Mouse (Mus musculus) MEL-GATA-1-ER (cell line): ENCODE measurements around the gene Gm49510.

Experiments
- DNase-seq: peaks from one replicate; pipeline ENCODE4 v3.0.0-alpha.2; 2012; ENCODE audit warnings: low read depth; ENCODE audit errors: extremely low read depth

Gm49510 gene

GRCm38 (mm10) chr15:78914823-78915659 lies 15.6 kb downstream of the Gm49510 start:
- no peak for DNase-seq

GRCm38 (mm10) chr15:78915660-78916017 lies 16.2 kb downstream of the Gm49510 start:
- no peak for DNase-seq

- DNase-seq = no peak
These were observed 16.8 kb downstream of the Gm49510 start for GRCm38 (mm10) chr15:78916052-78916826.

- DNase-seq = no peak
These were observed 18.7 kb downstream of the Gm49510 start for GRCm38 (mm10) chr15:78918126-78918525.

- DNase-seq = no peak
These were observed 20.4 kb downstream of the Gm49510 start for GRCm38 (mm10) chr15:78919914-78920313.

- no peak for DNase-seq
These were observed 23.2 kb downstream of the Gm49510 start for GRCm38 (mm10) chr15:78922700-78923099.

- peak; percentile 91 for DNase-seq
These were observed 24.1 kb downstream of the Gm49510 start for GRCm38 (mm10) chr15:78923585-78923984.

- DNase-seq = no peak
These were observed 25.7 kb downstream of the Gm49510 start for GRCm38 (mm10) chr15:78925129-78925528.

- DNase-seq = peak; percentile 81
These were observed 26.8 kb downstream of the Gm49510 start, which contains the start of gene Lgals1 for GRCm38 (mm10) chr15:78926021-78926919. Gene Lgals1 (plus strand): TSS chr15:78926725.

- no peak for DNase-seq
These were observed 27.7 kb downstream of the Gm49510 start for GRCm38 (mm10) chr15:78927021-78927787.

- DNase-seq = peak; percentile 91
These were observed 28.5 kb downstream of the Gm49510 start for GRCm38 (mm10) chr15:78927788-78928457.

- no peak for DNase-seq
These were observed 29.1 kb downstream of the Gm49510 start for GRCm38 (mm10) chr15:78928539-78928938.

- DNase-seq = no peak
These were observed 30.8 kb downstream of the Gm49510 start for GRCm38 (mm10) chr15:78930192-78930706.

GRCm38 (mm10) chr15:78930801-78931426 lies 31.4 kb downstream of the Gm49510 start:
- DNase-seq = no peak

- peak; percentile 85 for DNase-seq
These were observed 32.1 kb downstream of the Gm49510 start for GRCm38 (mm10) chr15:78931577-78931976.

- DNase-seq = peak; percentile 84
These were observed 35.4 kb downstream of the Gm49510 start, which contains the start of gene Nol12 for GRCm38 (mm10) chr15:78934784-78935320. Gene Nol12 (plus strand): TSS chr15:78934933.

- no peak for DNase-seq
These were observed 36.9 kb downstream of the Gm49510 start for GRCm38 (mm10) chr15:78936403-78936802.

GRCm38 (mm10) chr15:78937311-78937710 lies 37.8 kb downstream of the Gm49510 start:
- DNase-seq = no peak

- DNase-seq = no peak
These were observed 38.5 kb downstream of the Gm49510 start for GRCm38 (mm10) chr15:78937963-78938362.
